Mouse (Mus musculus) heart, embryonic 12.5 days (tissue): ENCODE measurements at regions not wholly inside any gene's neighbourhood (a gene's known extent, or its start where the extent isn't known, plus 50 kb on each side); places are given as distances from the start of the nearest gene placed in this dataset.
"Not testable (repeated sequence)": the region's sequence is repeated elsewhere in the genome, so short reads cannot be mapped to it uniquely, and the experiment has no call there.

Source experiments
- ATAC-seq: fragments of 200-750 bp; cut with Nextera tagmentation; 2 replicates; pipeline ENCODE4 v1.8.0; 2017; ENCODE audit warnings: moderate TSS enrichment, moderate library complexity; ENCODE audit not compliant: insufficient number of reproducible peaks, low FRiP score
- H3K27ac ChIP-seq: fragments of 300-500 bp; sonication (generic); 2 replicates; pipeline ENCODE4 v1.5.1; 2016; ENCODE audit warnings: mild to moderate bottlenecking, moderate library complexity; ENCODE audit not compliant: poor library complexity, severe bottlenecking
- H3K27me3 ChIP-seq: fragments of 300-500 bp; sonication (generic); replicated peaks from 2 replicates; pipeline ENCODE4 v1.6.1; 2016; ENCODE audit warnings: mild to moderate bottlenecking, moderate library complexity
- H3K36me3 ChIP-seq: fragments of 300-500 bp; sonication (generic); 2 replicates; pipeline ENCODE4 v1.6.1; 2016; ENCODE audit warnings: mild to moderate bottlenecking, moderate library complexity
- H3K4me1 ChIP-seq: fragments of 300-500 bp; sonication (generic); replicated peaks from 2 replicates; pipeline ENCODE4 v1.6.1; 2016; ENCODE audit warnings: mild to moderate bottlenecking
- H3K4me2 ChIP-seq: fragments of 300-500 bp; sonication (generic); 2 replicates; pipeline ENCODE4 v1.6.1; 2016; ENCODE audit warnings: mild to moderate bottlenecking, moderate library complexity
- H3K4me3 ChIP-seq: fragments of 300-500 bp; sonication (generic); 2 replicates; pipeline ENCODE4 v1.5.1; 2016; ENCODE audit warnings: mild to moderate bottlenecking
- H3K9ac ChIP-seq: fragments of 300-500 bp; sonication (generic); 2 replicates; pipeline ENCODE4 v1.6.1; 2016; ENCODE audit warnings: mild to moderate bottlenecking, moderate library complexity
- H3K9me3 ChIP-seq: fragments of 300-500 bp; sonication (generic); replicated peaks from 2 replicates; pipeline ENCODE4 v1.6.1; 2016; ENCODE audit warnings: mild to moderate bottlenecking, moderate library complexity
- WGBS: fragments of 180-500 bp; shearing (Covaris S2); methylation state at CpG from one replicate; pipeline ENCODE4 v1.1.7; 2016; 5-methylcytosine and 5-hydroxymethylcytosine counted together

- WGBS, result 66% methylated on average over 6 of the region's 6 CpGs
- ATAC-seq, result not testable (repeated sequence)
Measured at GRCm38 (mm10) chr4:145404230-145404629, 89.3 kb upstream of the Tnfrsf8 start.

GRCm38 (mm10) chr4:145378876-145379275 lies 63.9 kb upstream of the Tnfrsf8 start:
- not testable (repeated sequence) for H3K4me3 ChIP-seq, H3K9ac ChIP-seq, H3K27me3 ChIP-seq, H3K4me2 ChIP-seq, H3K9me3 ChIP-seq, ATAC-seq, H3K36me3 ChIP-seq, H3K27ac ChIP-seq, H3K4me1 ChIP-seq
- 72% methylated on average over 3 of the region's 4 CpGs for WGBS

More at GRCm38 (mm10) chr4:145404230-145404629, 89.3 kb upstream of the Tnfrsf8 start:
- H3K9me3 ChIP-seq, H3K27ac ChIP-seq, H3K4me3 ChIP-seq, H3K4me2 ChIP-seq, H3K9ac ChIP-seq, H3K27me3 ChIP-seq, H3K4me1 ChIP-seq, H3K36me3 ChIP-seq: not testable (repeated sequence)

- H3K9me3 ChIP-seq, H3K9ac ChIP-seq, H3K4me3 ChIP-seq, H3K36me3 ChIP-seq, ATAC-seq, H3K4me2 ChIP-seq, H3K4me1 ChIP-seq, H3K27ac ChIP-seq, H3K27me3 ChIP-seq: not testable (repeated sequence)
- 85% methylated on average over 14 of the region's 14 CpGs for WGBS
Measured at GRCm38 (mm10) chr4:145377306-145378067, 62.5 kb upstream of the Tnfrsf8 start.

GRCm38 (mm10) chr4:145369753-145370152 lies 54.8 kb upstream of the Tnfrsf8 start:
- H3K9ac ChIP-seq, result no peak overlapping the region
- H3K4me3 ChIP-seq, result no peak overlapping the region
- WGBS, result 66% methylated on average over 1 of the region's 1 CpGs
- H3K36me3 ChIP-seq, result no peaks in the 10 kb centered on the region
- no peaks in the 10 kb centered on the region for H3K27me3 ChIP-seq
- no peak overlapping the region for H3K27ac ChIP-seq
- peaks cover 7% of the 10 kb centered on the region; the same call in 1 of the 2 replicates for H3K9me3 ChIP-seq
- H3K4me2 ChIP-seq, result no peak overlapping the region
- no peak for ATAC-seq
- no peaks in the 10 kb centered on the region for H3K4me1 ChIP-seq

GRCm38 (mm10) chr4:145367274-145367822 lies 52.4 kb upstream of the Tnfrsf8 start:
- ATAC-seq, result no peak
- Histone ChIP-seq H3K4me1 (no peaks in the 10 kb centered on the region), H3K4me2 (no peak overlapping the region), H3K27me3 (no peaks in the 10 kb centered on the region), H3K9ac (no peak overlapping the region), H3K4me3 (no peak overlapping the region), H3K36me3 (no peaks in the 10 kb centered on the region), H3K9me3 (no peaks in the 10 kb centered on the region), H3K27ac (no peak overlapping the region)

GRCm38 (mm10) chr4:145366301-145366700 lies 51.3 kb upstream of the Tnfrsf8 start:
- no peak for ATAC-seq
- Histone ChIP-seq H3K4me3 (no peak overlapping the region), H3K9ac (no peak overlapping the region), H3K4me2 (no peak overlapping the region), H3K36me3 (no peaks in the 10 kb centered on the region), H3K9me3 (no peaks in the 10 kb centered on the region), H3K4me1 (no peaks in the 10 kb centered on the region), H3K27me3 (no peaks in the 10 kb centered on the region), H3K27ac (no peak overlapping the region)
- WGBS, result 35% methylated on average over 5 of the region's 5 CpGs

GRCm38 (mm10) chr4:145365793-145366192 lies 50.8 kb upstream of the Tnfrsf8 start:
- H3K9me3 ChIP-seq, H3K4me1 ChIP-seq, H3K27me3 ChIP-seq, H3K36me3 ChIP-seq, H3K4me2 ChIP-seq, H3K27ac ChIP-seq, H3K9ac ChIP-seq, ATAC-seq, H3K4me3 ChIP-seq: not testable (repeated sequence)
- 77% methylated on average over 2 of the region's 2 CpGs for WGBS
